Mouse (Mus musculus): ENCODE measurements around the gene F7. TPM values are rescaled to one million over a fixed set of nuclear protein-coding genes. Genes with fewer than 3 reads are reported as not detected.

The F7 gene
- polyA plus RNA-seq, 1 experiment from 2014 or later, result 0.10 TPM

Other genes with a start within 250 kb of the F7 start
- gene Mcf2l, start 152.2 kb upstream of the F7 start, polyA plus RNA-seq (2016; fragmentation: Nextera tagmentation; extraction: Ambion mirVana), result 97.0 and 98.9 TPM in 2 replicates
- gene F10, start 11.3 kb downstream of the F7 start, polyA plus RNA-seq (2016; fragmentation: Nextera tagmentation; extraction: Ambion mirVana), result 0.23 and 0.43 TPM in 2 replicates
- 0.41 and 0.53 TPM in 2 replicates for gene Proz, start 34.9 kb downstream of the F7 start, polyA plus RNA-seq (2016; fragmentation: Nextera tagmentation; extraction: Ambion mirVana)
- 54.9 and 56.5 TPM in 2 replicates for gene Pcid2, start 79.4 kb downstream of the F7 start, polyA plus RNA-seq (2016; fragmentation: Nextera tagmentation; extraction: Ambion mirVana)
- gene Cul4a, start 79.6 kb downstream of the F7 start, polyA plus RNA-seq (2016; fragmentation: Nextera tagmentation; extraction: Ambion mirVana), result 84.7 and 85.9 TPM in 2 replicates
- 247 and 255 TPM in 2 replicates for gene Lamp1, start 133.1 kb downstream of the F7 start, polyA plus RNA-seq (2016; fragmentation: Nextera tagmentation; extraction: Ambion mirVana)
- gene Grtp1, start 174.6 kb downstream of the F7 start, polyA plus RNA-seq (2016; fragmentation: Nextera tagmentation; extraction: Ambion mirVana), result 11.1 and 11.3 TPM in 2 replicates
- 0.45 and 0.47 TPM in 2 replicates for gene Adprhl1, start 228.1 kb downstream of the F7 start, polyA plus RNA-seq (2016; fragmentation: Nextera tagmentation; extraction: Ambion mirVana)

All from neural tube, embryonic 12.5 days (tissue).